Mouse (Mus musculus): ENCODE measurements around the gene Egfl7.
A peak's percentile ranks its signal among the peaks of the same experiment; 100 is the strongest.

Egfl7 gene

DNA sequence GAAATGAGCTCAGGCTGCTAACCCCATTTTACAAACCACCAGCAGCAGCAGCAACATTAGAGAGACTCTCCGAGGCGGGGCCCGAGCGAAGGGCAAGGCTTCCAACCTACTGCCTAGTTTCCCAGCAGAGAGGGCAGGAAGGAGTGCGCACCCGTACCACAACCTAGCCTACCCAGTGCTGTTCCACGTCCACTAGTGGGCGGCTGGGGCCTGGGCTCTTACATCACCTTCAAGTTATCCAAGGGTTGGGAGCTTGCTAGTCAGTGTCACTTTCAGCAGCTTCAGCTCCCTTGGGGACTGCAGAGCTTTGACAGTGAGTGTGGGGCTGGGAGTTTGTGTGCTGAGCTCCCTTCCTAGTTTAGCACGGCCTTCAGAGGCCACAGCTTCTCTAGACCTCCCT, 8.4 kb upstream of the Egfl7 start:
- no peak for DNase-seq

DNA sequence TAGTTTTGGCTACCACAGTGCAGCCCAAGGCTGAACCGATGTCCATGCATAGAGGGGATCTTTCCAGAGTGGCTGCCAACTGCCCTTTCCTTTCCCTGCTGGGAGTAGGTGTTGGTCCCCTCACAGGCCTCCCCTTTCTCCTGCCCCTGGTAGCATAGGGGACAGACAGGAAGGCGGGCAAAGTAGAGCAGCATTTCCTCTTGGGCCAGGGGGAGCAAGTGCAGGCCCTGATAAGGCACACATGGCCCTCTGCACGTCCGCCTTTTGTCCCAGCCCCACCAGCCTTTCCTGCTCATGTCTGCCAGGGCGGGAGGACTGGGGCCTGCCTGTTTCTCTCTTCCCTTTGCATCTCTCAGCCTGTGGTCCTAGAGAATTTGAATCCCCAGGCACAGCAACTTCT, 8.0 kb upstream of the Egfl7 start:
- DNase-seq, result no peak

DNA sequence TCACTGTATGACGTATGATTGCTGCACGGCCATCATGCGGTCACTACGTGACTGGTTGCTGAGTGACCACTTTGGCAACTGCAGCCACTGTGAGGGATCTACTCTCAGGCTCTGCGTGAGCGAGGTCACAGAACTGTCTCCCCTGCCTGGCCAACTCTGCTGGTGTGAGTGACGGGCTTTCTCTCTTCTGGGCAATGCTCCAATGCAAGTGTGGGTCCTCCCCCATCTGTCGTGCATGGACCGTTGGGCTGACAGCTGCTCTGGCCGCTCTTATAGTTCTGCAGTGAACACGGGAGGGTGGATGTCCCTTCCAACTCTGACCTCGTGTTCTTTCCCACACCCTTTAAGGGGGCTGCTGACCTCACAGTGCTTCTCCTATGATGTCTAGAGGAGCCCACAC, 6.4 kb upstream of the Egfl7 start:
- no peak for DNase-seq

DNA sequence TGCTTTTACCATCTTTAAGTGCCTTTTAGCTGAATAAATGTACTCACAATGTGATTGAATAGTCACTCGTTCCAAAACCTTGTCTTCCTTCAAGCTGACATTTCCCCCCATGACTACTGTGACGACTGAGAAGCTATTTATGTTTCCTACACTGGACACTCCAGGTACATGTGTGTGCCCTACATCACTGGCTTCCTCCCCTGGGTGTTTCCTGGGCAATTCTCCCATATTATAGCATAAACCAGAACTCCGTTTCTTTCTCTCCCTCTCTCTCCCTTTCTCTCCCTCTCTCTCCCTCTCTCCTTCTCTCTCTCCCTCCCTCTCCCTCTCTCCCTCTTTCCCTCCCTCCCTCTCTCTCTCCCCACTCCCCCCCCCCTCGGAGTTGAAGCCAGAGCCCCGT, 6.0 kb upstream of the Egfl7 start:
- no peak for DNase-seq

DNA sequence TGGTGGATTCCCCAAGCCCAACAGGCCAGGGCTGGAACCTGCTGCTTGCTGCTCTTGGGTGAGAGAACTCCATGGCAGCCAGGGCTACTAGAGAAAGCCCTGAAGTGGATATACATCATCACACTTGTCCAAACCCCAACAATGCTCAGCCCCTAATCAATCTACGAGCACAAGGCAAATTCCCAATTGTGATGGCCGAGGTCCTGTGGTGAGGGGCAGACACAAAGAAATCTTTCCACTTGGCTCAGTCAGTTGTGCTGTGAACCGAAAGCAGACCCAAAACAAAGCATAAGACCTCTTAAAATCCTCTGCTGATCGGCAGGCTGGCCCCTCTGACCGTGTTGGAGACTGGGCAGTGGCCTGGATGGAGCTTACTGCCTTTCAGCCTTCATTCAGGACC, 5.0 kb upstream of the Egfl7 start:
- DNase-seq, result no peak

DNA sequence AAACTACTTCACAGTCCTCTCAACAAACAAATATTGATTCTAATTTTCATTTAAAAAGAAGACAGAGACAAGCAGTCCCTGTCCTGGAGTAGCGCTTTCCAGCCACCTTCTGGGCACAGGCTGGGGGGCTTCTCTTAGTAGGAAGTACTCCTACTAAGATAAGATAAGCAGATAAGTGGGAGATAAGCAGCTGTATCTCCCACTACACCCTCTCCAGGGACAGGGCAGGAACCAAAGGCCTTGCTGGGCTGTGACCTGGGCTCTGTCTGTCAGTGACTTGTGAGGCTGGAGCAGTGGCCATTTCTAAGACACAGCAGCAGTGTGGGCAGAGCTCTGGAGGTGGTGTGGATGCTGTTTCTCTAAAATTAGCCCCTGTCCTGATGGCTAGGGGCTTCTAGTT, 4.4 kb upstream of the Egfl7 start:
- DNase-seq, result no peak

DNA sequence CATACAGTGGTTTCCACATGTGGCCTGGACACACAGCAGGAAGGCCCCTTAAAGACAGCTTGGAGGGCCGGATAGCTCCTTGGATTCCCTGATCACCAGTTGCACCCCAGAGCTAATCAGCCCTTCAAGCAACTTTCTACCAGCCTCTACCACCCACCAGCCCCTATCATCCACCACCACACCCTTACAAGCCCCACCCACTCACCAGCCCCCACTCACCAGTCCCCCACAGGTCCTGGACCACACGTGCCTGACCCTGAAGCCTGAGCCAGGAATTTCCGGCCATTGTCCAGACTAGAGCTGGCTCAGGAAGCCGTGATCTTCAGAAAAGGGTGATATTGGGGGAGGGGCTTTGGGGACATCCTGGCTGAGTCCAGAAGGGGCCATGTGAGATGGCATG, 3.9 kb upstream of the Egfl7 start:
- DNase-seq, result no peak

DNA sequence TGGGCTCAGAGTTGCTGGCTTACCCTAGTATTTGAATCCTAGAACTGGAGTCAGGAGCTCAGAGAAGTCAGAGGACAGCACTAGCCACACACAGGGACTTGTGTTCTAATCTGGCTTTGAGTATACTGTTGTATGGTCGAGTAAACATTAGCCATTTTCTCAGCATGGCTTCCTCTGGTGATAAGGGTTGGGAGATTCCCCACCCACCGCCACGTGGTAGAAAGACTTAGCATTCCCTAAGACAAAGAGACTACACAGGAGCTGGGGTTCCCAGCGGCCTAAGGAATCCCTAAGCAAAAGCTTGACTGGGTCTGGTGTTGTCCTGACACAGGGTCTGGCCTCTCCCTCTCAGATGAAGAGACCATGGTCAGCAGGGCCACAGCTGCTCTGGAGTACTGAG, 3.4 kb upstream of the Egfl7 start:
- DNase-seq, result no peak

DNA sequence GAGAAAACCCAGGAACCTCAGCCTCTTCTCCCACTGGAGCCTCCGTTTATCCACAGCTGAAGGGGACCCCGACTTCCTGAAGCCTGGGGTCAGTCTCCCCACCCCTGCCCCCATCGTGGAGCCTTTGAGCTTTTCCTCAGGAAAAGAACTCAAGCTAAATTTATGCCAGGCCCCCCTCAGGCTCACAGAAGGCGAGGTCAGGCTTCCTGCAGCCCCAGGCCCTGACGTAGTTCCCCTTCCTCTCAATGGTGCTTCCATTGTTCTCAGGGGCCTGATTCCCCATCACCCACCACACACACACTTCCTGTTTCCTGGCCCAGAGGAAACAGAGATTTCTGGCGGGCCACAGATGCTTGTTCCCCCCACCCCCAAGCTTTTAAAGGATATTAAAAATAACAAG, 1.4 kb upstream of the Egfl7 start:
- no peak for DNase-seq

DNA sequence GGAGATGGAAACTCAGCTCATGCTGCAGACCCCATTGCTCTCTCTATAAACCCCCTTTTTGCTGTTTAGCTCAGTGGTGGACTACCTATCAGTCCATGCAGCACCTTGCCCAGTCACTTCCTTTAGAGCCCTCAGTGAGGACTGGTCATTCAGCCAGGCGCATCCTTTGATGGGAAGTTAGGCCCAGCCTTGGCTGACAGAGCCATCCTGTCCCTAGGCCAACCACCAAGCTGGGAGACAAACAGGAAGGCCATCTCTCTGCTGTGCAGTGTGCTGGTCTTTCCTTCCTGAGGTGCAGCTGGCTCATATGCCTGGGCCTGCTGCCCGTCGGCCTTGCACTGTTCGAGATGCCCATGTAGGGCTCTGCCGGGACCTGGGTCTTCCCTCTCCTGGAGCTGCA, 937 bp downstream of the Egfl7 start:
- no peak for DNase-seq

DNA sequence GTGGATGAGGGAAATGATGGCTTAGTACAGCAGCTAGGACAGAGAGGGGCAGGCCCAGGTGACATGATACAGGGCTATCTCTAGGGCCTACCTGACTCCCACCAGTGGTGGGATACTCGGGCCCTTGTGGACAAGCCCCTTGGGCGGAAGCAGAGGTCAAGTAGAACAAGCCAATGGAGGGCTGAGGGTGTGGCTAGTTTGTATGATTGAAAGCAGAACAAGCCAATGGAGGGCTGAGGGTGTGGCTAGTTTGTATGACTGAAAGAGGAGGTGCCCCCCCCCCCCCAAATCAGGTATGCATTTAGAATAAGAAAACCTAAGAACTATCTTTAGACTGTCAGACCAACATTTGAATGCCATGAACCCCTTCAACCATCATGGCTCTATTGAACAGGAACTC, 2.4 kb downstream of the Egfl7 start:
- no peak for DNase-seq

DNA sequence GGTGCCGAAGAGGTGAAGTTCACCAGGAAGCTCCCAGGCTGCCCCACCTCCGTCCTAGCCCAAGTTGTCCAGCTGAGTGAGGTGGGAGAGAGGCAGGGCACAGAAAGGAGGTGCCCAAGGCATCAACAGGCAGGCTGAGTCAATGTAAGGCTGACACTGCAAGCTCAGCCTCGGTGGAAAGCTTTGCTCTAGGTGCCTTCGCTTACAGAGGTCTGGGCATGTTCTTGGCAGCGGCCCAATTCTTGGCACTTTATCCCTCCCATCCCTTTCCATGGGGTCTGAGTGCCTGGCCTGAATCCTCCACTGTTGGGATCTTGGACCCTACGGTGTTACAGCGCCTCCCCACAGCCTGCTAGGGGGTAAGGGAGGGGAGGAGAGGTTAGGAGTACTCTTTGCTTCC, 2.9 kb downstream of the Egfl7 start:
- no peak for DNase-seq

DNA sequence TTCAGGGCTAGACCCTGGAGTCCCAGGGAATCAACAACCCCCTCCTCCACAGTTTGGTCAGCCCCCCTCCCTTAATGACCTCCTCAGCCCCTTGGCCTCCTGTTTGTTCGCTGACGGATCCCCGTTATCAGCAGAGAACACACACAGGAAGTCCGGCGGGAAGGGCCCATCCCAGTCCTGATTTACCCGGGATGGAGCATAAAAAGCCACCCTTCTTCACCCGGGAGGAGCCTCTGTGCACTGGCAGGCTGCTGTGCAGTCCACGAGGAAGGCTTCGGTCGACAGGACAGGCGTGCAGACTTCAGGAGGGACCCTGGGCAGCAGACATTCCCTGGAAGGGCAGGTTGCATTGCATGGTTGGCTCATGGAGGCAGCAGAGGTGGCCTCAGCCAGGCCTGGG, 3.8 kb downstream of the Egfl7 start:
- DNase-seq, result no peak

DNA sequence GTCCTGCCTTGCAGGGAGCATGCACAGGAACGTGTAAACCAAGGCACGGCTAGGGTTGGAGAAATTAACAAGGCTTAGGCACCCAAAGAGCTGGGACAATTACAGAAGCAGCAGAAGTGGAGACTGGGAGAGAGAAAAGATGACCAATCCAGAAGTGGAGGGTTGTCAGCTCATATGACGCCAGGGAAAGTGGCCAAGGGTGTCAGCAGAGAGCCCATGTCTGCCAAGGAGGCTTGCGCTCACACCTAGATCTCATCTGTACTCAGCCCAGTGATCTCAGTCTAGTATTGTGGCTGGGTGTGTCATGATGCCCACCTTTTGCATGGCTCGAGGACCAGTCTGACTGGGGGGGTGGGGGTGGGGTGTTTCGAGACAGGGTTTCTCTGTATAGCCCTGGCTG, 5.9 kb downstream of the Egfl7 start:
- peak; percentile 11 for DNase-seq

DNA sequence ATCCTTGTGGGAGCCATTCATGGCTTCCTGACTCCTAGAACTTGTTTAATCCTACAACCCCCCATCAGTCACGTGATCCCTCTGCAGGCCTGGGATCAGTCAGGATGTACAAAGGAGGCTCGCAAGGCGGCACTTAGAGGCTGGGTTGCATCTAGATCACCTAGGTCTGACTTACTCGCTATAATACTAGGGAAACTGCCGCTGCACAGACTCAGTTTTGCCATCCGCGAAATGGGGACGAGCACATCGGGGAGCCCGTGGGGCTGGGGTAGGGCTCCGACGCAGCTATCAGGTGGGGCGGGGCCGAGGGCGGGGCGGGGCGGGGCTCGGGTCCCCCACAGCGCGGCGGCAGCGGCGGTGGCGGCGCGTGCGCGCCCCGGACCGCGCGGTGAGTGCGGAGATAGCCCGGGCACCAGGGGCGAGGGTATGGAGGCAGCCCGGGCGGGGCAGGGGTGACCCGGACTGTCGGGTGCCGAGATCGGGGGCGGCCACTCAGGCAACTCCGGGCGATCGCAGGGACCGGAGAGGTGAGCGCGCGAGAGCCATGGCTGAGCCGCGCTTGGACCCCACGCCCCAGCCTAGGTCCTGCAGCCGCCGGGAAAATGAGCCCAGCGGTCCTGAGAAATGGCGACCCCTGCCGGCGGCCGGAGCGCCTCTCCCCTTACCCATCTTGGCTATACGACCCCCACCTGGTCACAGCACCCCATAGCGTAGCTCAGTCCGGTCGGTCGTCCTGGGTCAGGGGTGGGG, 6.7 kb downstream of the Egfl7 start, which contains the start of gene Gm20532:
Gm20532 (plus strand) TSS at position 346 of the 750 bp plus-strand sequence.
- DNase-seq, result peak; percentile 52

DNA sequence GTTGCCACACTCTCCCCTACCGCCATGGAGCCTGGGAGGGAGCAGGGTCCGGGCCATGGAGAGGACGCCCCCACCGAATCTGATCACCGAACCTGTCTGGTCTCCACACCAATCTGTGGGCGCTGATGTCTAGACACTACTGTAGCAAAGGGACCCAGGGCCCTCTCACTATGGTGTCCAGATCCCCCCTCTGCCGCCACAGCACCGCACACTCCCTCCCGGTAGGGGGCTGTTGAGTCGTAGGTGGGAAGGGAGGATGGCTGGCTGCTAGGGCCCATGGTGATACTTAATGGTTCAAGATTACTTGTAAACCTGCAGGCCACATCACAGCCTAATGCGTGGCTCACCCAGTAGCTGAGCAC, 7.2 kb downstream of the Egfl7 start:
- no peak for DNase-seq

DNA sequence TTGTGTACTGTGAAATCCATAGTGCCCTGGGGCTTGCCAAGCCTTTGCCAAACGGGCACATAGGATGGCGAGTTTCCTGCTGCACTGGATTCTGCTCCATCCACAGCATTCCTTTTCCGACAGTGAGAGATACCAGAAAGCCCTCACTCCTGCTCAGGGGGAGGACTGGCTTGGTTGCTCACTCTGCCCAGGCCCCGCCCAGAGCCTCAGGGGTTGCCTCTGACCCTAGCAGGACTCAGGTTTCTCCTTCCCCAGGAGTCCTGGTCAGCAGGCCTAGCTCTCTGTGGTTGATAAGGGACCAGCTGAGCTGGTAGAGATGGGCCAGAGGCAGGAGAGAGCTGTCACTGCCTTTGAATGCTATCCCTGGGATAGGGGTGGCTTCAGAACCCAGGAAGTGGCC, 8.8 kb downstream of the Egfl7 start:
- no peak for DNase-seq

DNA sequence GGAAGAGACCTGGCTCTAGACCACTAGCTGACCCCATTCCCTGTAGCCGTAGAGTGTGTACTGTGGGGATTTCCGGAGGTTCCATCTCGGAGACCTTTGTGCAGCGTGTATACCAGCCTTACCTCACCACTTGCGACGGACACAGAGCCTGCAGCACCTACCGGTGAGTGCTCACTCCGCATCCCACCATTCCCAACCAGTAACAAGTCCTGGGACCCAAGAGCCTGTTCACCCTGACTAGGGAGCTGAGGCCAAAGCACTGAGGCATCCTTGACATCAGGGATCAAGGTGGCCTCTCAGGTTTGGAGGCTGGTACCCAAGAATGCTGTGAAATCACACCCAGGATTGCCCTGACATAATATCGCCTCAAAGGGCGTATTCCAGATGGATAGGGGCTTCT, 9.5 kb downstream of the Egfl7 start:
- DNase-seq, result no peak

DNA sequence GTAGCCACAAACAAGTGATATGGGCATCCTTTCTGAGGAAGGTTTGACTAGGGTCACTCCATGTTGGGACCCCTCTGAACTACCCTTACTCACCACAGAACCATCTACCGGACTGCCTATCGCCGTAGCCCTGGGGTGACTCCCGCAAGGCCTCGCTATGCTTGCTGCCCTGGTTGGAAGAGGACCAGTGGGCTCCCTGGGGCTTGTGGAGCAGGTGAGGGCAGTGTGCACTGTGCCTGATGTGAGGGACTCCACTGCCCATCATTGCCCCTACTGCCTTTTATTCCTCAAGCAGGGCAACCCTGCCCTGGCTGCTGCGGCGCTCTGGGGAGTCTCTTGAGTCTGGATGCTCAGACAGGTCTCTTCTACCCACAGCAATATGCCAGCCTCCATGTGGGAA, 10.5 kb downstream of the Egfl7 start:
- no peak for DNase-seq

DNA sequence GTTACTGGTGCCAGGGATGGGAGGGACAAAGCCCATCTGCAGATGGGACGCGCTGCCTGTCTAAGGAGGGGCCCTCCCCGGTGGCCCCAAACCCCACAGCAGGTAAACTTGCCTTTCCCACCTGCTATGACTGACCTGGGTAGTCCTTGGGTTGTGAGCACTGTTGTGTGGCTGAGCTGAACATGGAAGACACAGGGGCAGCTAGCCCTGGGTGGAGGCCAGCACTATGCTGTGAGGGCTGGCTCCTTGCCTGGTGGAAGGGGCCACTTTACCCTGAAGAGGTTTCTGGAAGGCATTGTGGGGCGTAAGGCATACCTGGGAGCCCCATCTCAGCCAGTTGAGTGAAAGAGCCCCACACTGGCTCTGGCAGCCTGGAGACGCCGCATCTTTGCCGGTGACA, 11.1 kb downstream of the Egfl7 start:
- DNase-seq, result no peak

DNA sequence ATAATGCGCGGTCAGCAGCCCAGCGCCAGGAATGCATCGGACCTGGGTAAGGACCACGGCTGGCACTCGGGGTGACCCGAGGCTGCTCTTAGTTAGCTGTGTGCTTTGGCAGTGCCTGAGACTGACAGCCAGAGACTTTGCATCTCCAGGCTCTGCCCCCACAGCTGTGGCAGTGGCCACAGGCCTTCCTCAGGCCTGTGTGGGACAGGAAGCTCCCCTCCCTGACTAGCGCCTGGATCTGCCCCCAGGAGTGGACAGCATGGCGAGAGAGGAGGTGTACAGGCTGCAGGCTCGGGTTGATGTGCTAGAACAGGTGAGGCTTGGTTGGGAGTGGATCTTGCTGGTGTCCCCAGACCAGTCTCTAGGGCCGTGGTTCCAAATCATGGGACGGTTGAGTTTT, 11.6 kb downstream of the Egfl7 start:
- DNase-seq, result no peak

DNA sequence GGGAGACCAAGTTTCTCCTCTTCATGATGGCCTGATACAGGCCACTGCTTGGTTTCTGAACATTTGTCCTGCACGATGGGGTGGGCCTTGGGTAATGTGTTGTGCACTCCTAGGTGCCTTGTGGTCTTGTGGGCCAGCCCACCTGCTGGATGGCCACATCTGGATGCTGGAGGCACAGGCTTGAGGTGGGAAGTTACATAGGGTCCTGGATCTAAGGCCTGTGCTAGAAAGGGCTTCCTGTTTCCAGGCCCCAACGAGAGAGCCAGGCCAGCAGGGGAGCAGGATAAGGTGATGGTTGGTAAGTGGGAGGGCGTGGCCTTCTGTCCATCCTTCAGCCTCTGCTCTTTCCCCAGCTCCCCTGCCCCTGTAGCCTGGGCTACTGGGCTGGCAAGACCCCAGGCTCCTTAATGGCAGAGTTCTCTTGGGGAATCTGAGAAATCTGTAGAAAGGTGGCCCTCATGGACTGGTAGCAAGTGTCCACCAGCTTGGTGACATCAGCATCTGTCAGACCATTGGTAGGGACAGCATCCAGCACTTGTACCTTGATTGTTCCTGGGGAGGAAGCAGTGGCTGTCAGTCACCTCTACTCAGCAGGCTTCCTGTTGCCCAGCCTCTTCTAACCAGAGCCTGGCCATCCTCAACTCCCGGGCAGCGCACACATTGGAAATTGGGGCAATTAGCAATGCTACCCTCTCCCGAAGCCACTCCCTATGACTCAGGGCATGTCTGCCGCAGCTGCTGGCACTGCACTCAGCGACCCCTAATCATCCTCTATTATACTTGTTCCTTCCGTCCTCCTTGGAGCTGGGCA, 13.6 kb downstream of the Egfl7 start:
- DNase-seq, result no peak

DNA sequence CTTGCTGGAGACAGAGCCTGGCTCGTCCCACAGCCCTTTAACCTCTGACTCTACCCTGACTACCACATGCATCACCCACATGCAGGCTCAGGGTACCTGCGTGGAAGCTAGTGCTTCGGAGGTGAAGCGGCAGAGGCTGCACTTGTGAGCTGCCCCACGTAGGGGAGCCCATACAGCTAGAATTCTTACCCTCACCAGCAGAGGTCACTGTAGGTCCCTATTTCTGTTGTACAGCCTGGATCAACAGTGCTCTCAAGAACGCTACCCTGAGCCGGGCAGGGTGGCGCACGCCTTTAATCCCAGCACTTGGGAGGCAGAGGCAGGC, 14.2 kb downstream of the Egfl7 start:
- DNase-seq, result no peak

DNA sequence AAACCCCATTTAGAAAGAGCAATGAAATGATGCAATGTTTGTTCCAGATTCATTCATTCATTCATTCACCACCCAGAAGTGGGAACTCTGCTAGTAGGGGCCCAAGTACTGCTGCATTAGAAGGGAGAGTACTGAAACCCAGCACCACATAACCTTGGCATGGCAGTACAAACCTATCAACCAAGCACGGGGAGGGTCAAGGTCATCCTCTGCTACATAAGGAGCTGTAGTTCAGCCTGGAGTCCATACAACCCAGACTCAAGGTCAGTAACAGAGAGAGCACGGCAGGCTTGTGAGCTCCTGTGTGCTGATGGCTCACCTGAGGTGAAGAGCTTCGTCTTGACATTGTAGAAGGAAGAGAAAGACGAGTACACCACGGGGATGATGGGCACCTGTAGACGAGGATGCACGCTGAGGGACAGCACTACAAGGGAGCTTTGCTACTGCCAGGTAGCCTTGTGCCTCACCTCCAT, 14.7 kb downstream of the Egfl7 start:
- no peak for DNase-seq

Measured in cerebellum, adult 9-11 months (tissue).